Mouse (Mus musculus) heart, postnatal 0 days (tissue): ENCODE results near the gene Asf1a. TPM values are rescaled to one million over a fixed set of nuclear protein-coding genes. Genes with fewer than 3 reads are reported as not detected.
A peak's percentile ranks its signal among the peaks of the same experiment; 100 is the strongest.
"Not testable (repeated sequence)": the region's sequence is repeated elsewhere in the genome, so short reads cannot be mapped to it uniquely, and the experiment has no call there.

Source experiments
- ATAC-seq: fragments of 200-750 bp; cut with Nextera tagmentation; 2 replicates; pipeline ENCODE4 v1.8.0; 2017; ENCODE audit warnings: low read depth, moderate number of reproducible peaks, moderate library complexity; ENCODE audit not compliant: insufficient read depth
- DNase-seq: peaks from one replicate; pipeline ENCODE4 v3.0.0-alpha.2; 2016; ENCODE audit warnings: low spot score
- H3K27ac ChIP-seq: fragments of 300-500 bp; sonication (generic); 2 replicates; pipeline ENCODE4 v1.5.1; 2014; ENCODE audit warnings: low read depth, mild to moderate bottlenecking
- H3K27me3 ChIP-seq: fragments of 300-500 bp; sonication (generic); 2 replicates; pipeline ENCODE4 v1.6.1; 2014; ENCODE audit warnings: low read length, mixed read lengths; ENCODE audit not compliant: control insufficient read depth, insufficient read depth
- H3K36me3 ChIP-seq: fragments of 300-500 bp; sonication (generic); replicated peaks from 2 replicates; pipeline ENCODE4 v1.6.1; 2014; ENCODE audit warnings: low read length, mixed read lengths; ENCODE audit not compliant: control insufficient read depth, insufficient read depth
- H3K4me1 ChIP-seq: fragments of 300-500 bp; sonication (generic); 2 replicates; pipeline ENCODE4 v1.6.1; 2014; ENCODE audit warnings: antibody characterized with exemption; ENCODE audit not compliant: control insufficient read depth, insufficient read depth
- H3K4me2 ChIP-seq: fragments of 300-500 bp; sonication (generic); 2 replicates; pipeline ENCODE4 v1.6.1; 2014; ENCODE audit warnings: low read depth, mild to moderate bottlenecking, low read length, moderate library complexity
- H3K4me3 ChIP-seq: fragments of 300-500 bp; sonication (generic); 2 replicates; pipeline ENCODE4 v1.5.1; 2014; ENCODE audit warnings: low read depth, low read length
- H3K9ac ChIP-seq: fragments of 300-500 bp; sonication (generic); replicated peaks from 2 replicates; pipeline ENCODE4 v1.6.1; 2014; ENCODE audit warnings: low read depth, low read length, mixed read lengths
- H3K9me3 ChIP-seq: fragments of 300-500 bp; sonication (generic); replicated peaks from 2 replicates; pipeline ENCODE4 v1.6.1; 2016; ENCODE audit warnings: low read length; ENCODE audit not compliant: control insufficient read depth
- CTCF ChIP-seq: IDR thresholded peaks from 2 replicates; pipeline ENCODE4 v1.5.1; 2016; ENCODE audit warnings: antibody characterized with exemption, control low read depth, low read depth
- EP300 ChIP-seq: IDR thresholded peaks from 2 replicates; pipeline ENCODE4 v1.6.1; 2016; ENCODE audit warnings: antibody characterized with exemption, low read depth
- WGBS: fragments of 180-500 bp; shearing (Covaris S2); extraction: QIAGEN DNeasy Blood & Tissue Kit; methylation state at CpG from one replicate; pipeline ENCODE4 v1.1.7; 2014; 5-methylcytosine and 5-hydroxymethylcytosine counted together
- polyA plus RNA-seq: library from polyadenylated mRNA; unstranded; fragments of >200 nt; fragmentation: Nextera tagmentation; extraction: Ambion mirVana; gene quantifications from 2 replicates; pipeline ENCODE4 v1.2.1, GENCODE M21; 2015
- total RNA-seq: library from RNA; depleted of rRNA; stranded (reverse); fragments of >200 nt; gene quantifications from 2 replicates; pipeline ENCODE4 v1.2.3, GENCODE M21; 2014; ENCODE audit warnings: low replicate concordance

Gene Asf1a
- total and polyA plus RNA-seq, 2 experiments from 2014 or later = 20.4 to 65.1 TPM

GRCm38 (mm10) chr10:53629247-53629917 lies 32.8 kb downstream of the Asf1a start:
- H3K4me3 ChIP-seq = peak overlapping the region; percentile 93
- H3K36me3 ChIP-seq = peaks cover 11% of the 10 kb centered on the region; the same call in 1 of the 2 replicates
- DNase-seq = peak; percentile 76
- WGBS = under 1% methylated on average over 61 of the region's 67 CpGs
- no peaks in the 10 kb centered on the region; the same call in 1 of the 2 replicates for H3K4me1 ChIP-seq
- peak overlapping the region; percentile 96 for H3K27ac ChIP-seq
- ATAC-seq = peak; percentile 82
- TF ChIP-seq EP300 (no peak), CTCF (peak; percentile 35; the same call in 1 of the 2 replicates)
- H3K9me3 ChIP-seq = no peaks in the 10 kb centered on the region
- peak overlapping the region; percentile 63 for H3K4me2 ChIP-seq
- peak overlapping the region; percentile 84 for H3K9ac ChIP-seq
- no peaks in the 10 kb centered on the region for H3K27me3 ChIP-seq

GRCm38 (mm10) chr10:53629918-53630250 lies 33.3 kb downstream of the Asf1a start:
- H3K36me3 ChIP-seq = peaks cover 9% of the 10 kb centered on the region; the same call in 1 of the 2 replicates
- H3K4me3 ChIP-seq = peak overlapping the region; percentile 93
- H3K9me3 ChIP-seq = no peaks in the 10 kb centered on the region
- TF ChIP-seq EP300 (no peak), CTCF (no peak)
- peak overlapping the region; percentile 84 for H3K9ac ChIP-seq
- DNase-seq (peak; percentile 99), ATAC-seq (peak; percentile 97)
- H3K4me1 ChIP-seq = no peaks in the 10 kb centered on the region; the same call in 1 of the 2 replicates
- H3K4me2 ChIP-seq = peak overlapping the region; percentile 63
- 0% methylated on average over 33 of the region's 35 CpGs for WGBS
- H3K27me3 ChIP-seq = no peaks in the 10 kb centered on the region
- H3K27ac ChIP-seq = peak overlapping the region; percentile 96

GRCm38 (mm10) chr10:53630339-53630738 lies 33.8 kb downstream of the Asf1a start, which contains the start of gene Mcm9:
Mcm9 (minus strand) TSS chr10:53630439.
- ATAC-seq, H3K4me1 ChIP-seq, DNase-seq, H3K27me3 ChIP-seq, H3K9me3 ChIP-seq, H3K36me3 ChIP-seq: not testable (repeated sequence)
- H3K4me2 ChIP-seq = peak within 1 kb of the TSS; percentile 63
- 52% methylated on average over 10 of the region's 10 CpGs for WGBS
- peak within 1 kb of the TSS; percentile 96 for H3K27ac ChIP-seq
- peak within 1 kb of the TSS; percentile 84 for H3K9ac ChIP-seq
- peak within 1 kb of the TSS; percentile 93 for H3K4me3 ChIP-seq

GRCm38 (mm10) chr10:53634160-53634559 lies 37.6 kb downstream of the Asf1a start:
- no peak for ATAC-seq
- no peak overlapping the region; the same call in 1 of the 2 replicates for H3K27ac ChIP-seq
- no peaks in the 10 kb centered on the region for H3K36me3 ChIP-seq
- no peaks in the 10 kb centered on the region for H3K9me3 ChIP-seq
- H3K4me2 ChIP-seq = no peak overlapping the region
- H3K27me3 ChIP-seq = no peaks in the 10 kb centered on the region
- TF ChIP-seq EP300 (no peak), CTCF (no peak)
- H3K4me1 ChIP-seq = peaks cover 8% of the 10 kb centered on the region
- H3K4me3 ChIP-seq = no peak overlapping the region
- DNase-seq = no peak
- 83% methylated on average over 10 of the region's 10 CpGs for WGBS
- H3K9ac ChIP-seq = no peak overlapping the region

GRCm38 (mm10) chr10:53635246-53635971 lies 38.9 kb downstream of the Asf1a start:
- 0 out of 2 replicates have a peak overlapping the region, but pooled peaks have one; percentile 28 for H3K9ac ChIP-seq
- no peaks in the 10 kb centered on the region for H3K27me3 ChIP-seq
- ATAC-seq (peak; percentile 70), DNase-seq (peak; percentile 62)
- WGBS = 20% methylated on average over 13 of the region's 13 CpGs
- peak overlapping the region; percentile 88 for H3K27ac ChIP-seq
- TF ChIP-seq CTCF (no peak), EP300 (peak; percentile 65)
- peak overlapping the region; percentile 32 for H3K4me3 ChIP-seq
- H3K9me3 ChIP-seq = no peaks in the 10 kb centered on the region
- H3K4me1 ChIP-seq = peaks cover 8% of the 10 kb centered on the region
- no peaks in the 10 kb centered on the region for H3K36me3 ChIP-seq
- H3K4me2 ChIP-seq = peak overlapping the region; percentile 55
